Mouse (Mus musculus): Measurements from ENCODE around the gene Atg5. TPM values are rescaled to one million over a fixed set of nuclear protein-coding genes. Genes with fewer than 3 reads are reported as not detected.
"Not testable (repeated sequence)": the region's sequence is repeated elsewhere in the genome, so short reads cannot be mapped to it uniquely, and the experiment has no call there.

The Atg5 gene
- 53.5 and 57.2 TPM in 2 replicates for polyA plus RNA-seq (2015; fragmentation: Nextera tagmentation; extraction: Ambion mirVana)

GRCm38 (mm10) chr10:44268145-44268860, at the start of gene Atg5:
Gene Atg5 (plus strand): TSS chr10:44268358.
- Histone ChIP-seq H3K36me3 (ENCODE audit: control insufficient read depth, insufficient read depth) (no peaks in the 10 kb centered on the region), H3K9me3 (ENCODE audit: control insufficient read depth) (no peaks in the 10 kb centered on the region), H3K27me3 (replicated peaks; ENCODE audit: control insufficient read depth, insufficient read depth, low read length) (no peaks in the 10 kb centered on the region), H3K4me3 (ENCODE audit: low read depth, low read length) (peak within 1 kb of the TSS; percentile 94), H3K4me2 (replicated peaks; ENCODE audit: low read depth) (peak within 1 kb of the TSS; percentile 84), H3K27ac (ENCODE audit: low read depth, low read length) (peak within 1 kb of the TSS; percentile 92), H3K9ac (ENCODE audit: low read depth, low read length) (peak within 1 kb of the TSS; percentile 90), H3K4me1 (replicated peaks; ENCODE audit: control insufficient read depth, insufficient read depth, low read length) (0 out of 2 replicates have a peak, but pooled peaks cover 7% of the 10 kb centered on the region)
- under 1% methylated on average over 63 of the region's 63 CpGs for WGBS
- peak; percentile 69 for TF ChIP-seq CTCF (IDR thresholded peaks at IDR 0.05; ENCODE audit: low read depth)
- peak; percentile 98 for ATAC-seq

- not testable (repeated sequence) for H3K9me3 ChIP-seq (ENCODE audit: control insufficient read depth); H3K4me1 ChIP-seq (replicated peaks; ENCODE audit: control insufficient read depth, insufficient read depth, low read length); H3K27ac ChIP-seq (ENCODE audit: low read depth, low read length); H3K36me3 ChIP-seq (ENCODE audit: control insufficient read depth, insufficient read depth); ATAC-seq; H3K4me2 ChIP-seq (replicated peaks; ENCODE audit: low read depth); H3K4me3 ChIP-seq (ENCODE audit: low read depth, low read length); H3K27me3 ChIP-seq (replicated peaks; ENCODE audit: control insufficient read depth, insufficient read depth, low read length); H3K9ac ChIP-seq (ENCODE audit: low read depth, low read length)
- WGBS: 12% methylated on average over 2 of the region's 2 CpGs
- peak; percentile 58 for TF ChIP-seq CTCF (IDR thresholded peaks at IDR 0.05; ENCODE audit: low read depth)
Measured at GRCm38 (mm10) chr10:44219073-44219472, 49.1 kb upstream of the Atg5 start.

GRCm38 (mm10) chr10:44224345-44224744, 43.8 kb upstream of the Atg5 start:
- no peak overlapping the region for H3K9ac ChIP-seq (ENCODE audit: low read depth, low read length)
- WGBS: 91% methylated on average over 9 of the region's 9 CpGs

GRCm38 (mm10) chr10:44233351-44233750, 34.8 kb upstream of the Atg5 start:
- not testable (repeated sequence) for H3K27ac ChIP-seq (ENCODE audit: low read depth, low read length); H3K4me3 ChIP-seq (ENCODE audit: low read depth, low read length); H3K27me3 ChIP-seq (replicated peaks; ENCODE audit: control insufficient read depth, insufficient read depth, low read length); H3K36me3 ChIP-seq (ENCODE audit: control insufficient read depth, insufficient read depth); H3K4me2 ChIP-seq (replicated peaks; ENCODE audit: low read depth); H3K4me1 ChIP-seq (replicated peaks; ENCODE audit: control insufficient read depth, insufficient read depth, low read length); ATAC-seq; H3K9ac ChIP-seq (ENCODE audit: low read depth, low read length); H3K9me3 ChIP-seq (ENCODE audit: control insufficient read depth)
- WGBS: 3% methylated on average over 1 of the region's 1 CpGs
- TF ChIP-seq CTCF (IDR thresholded peaks at IDR 0.05; ENCODE audit: low read depth): peak; percentile 62

More at GRCm38 (mm10) chr10:44224345-44224744, 43.8 kb upstream of the Atg5 start:
- Histone ChIP-seq H3K36me3 (ENCODE audit: control insufficient read depth, insufficient read depth) (no peaks in the 10 kb centered on the region), H3K4me2 (replicated peaks; ENCODE audit: low read depth) (no peak overlapping the region), H3K27ac (ENCODE audit: low read depth, low read length) (no peak overlapping the region), H3K27me3 (replicated peaks; ENCODE audit: control insufficient read depth, insufficient read depth, low read length) (no peaks in the 10 kb centered on the region), H3K9me3 (ENCODE audit: control insufficient read depth) (no peaks in the 10 kb centered on the region), H3K4me3 (ENCODE audit: low read depth, low read length) (no peak overlapping the region), H3K4me1 (replicated peaks; ENCODE audit: control insufficient read depth, insufficient read depth, low read length) (no peaks in the 10 kb centered on the region)
- no peak for ATAC-seq
- TF ChIP-seq CTCF (IDR thresholded peaks at IDR 0.05; ENCODE audit: low read depth): no peak

- not testable (repeated sequence) for H3K4me2 ChIP-seq (replicated peaks; ENCODE audit: low read depth); H3K9ac ChIP-seq (ENCODE audit: low read depth, low read length); H3K36me3 ChIP-seq (ENCODE audit: control insufficient read depth, insufficient read depth); H3K9me3 ChIP-seq (ENCODE audit: control insufficient read depth); H3K4me1 ChIP-seq (replicated peaks; ENCODE audit: control insufficient read depth, insufficient read depth, low read length); H3K4me3 ChIP-seq (ENCODE audit: low read depth, low read length); H3K27ac ChIP-seq (ENCODE audit: low read depth, low read length); H3K27me3 ChIP-seq (replicated peaks; ENCODE audit: control insufficient read depth, insufficient read depth, low read length); ATAC-seq
- WGBS: 34% methylated on average over 7 of the region's 7 CpGs
- peak; percentile 48 for TF ChIP-seq CTCF (IDR thresholded peaks at IDR 0.05; ENCODE audit: low read depth)
Measured at GRCm38 (mm10) chr10:44235298-44235697, 32.9 kb upstream of the Atg5 start.

DNA sequence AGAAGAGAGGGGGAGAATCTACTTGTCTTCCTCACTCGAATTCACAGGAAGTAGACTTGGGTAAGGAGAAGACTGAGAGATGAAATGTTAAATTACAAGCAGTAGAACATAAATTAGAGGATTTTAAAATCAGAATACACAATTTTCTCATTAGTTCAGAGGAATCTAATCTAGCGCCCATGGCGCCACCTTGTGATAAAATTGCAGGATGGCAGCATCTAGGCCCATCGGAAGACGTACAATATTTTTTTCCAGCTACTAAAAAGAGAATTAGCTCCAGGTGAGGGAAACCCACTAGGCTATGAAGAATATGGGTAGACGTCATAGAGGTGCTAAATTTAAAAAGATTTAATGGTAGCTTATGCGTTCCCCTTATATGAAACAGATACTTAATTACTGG, 11.5 kb upstream of the Atg5 start:
- no peaks in the 10 kb centered on the region for H3K36me3 ChIP-seq (ENCODE audit: control insufficient read depth, insufficient read depth)
- 60% methylated on average over 7 of the region's 7 CpGs for WGBS
- peak; percentile 50 for TF ChIP-seq CTCF (IDR thresholded peaks at IDR 0.05; ENCODE audit: low read depth)
- H3K4me1 ChIP-seq (replicated peaks; ENCODE audit: control insufficient read depth, insufficient read depth, low read length): no peaks in the 10 kb centered on the region
- H3K4me2 ChIP-seq (replicated peaks; ENCODE audit: low read depth): no peak overlapping the region
- no peak overlapping the region for H3K9ac ChIP-seq (ENCODE audit: low read depth, low read length)
- H3K9me3 ChIP-seq (ENCODE audit: control insufficient read depth): no peaks in the 10 kb centered on the region
- ATAC-seq: no peak
- no peak overlapping the region for H3K4me3 ChIP-seq (ENCODE audit: low read depth, low read length)
- H3K27me3 ChIP-seq (replicated peaks; ENCODE audit: control insufficient read depth, insufficient read depth, low read length): no peaks in the 10 kb centered on the region
- H3K27ac ChIP-seq (ENCODE audit: low read depth, low read length): no peak overlapping the region

Measured in intestine, postnatal 0 days (tissue).